Mouse (Mus musculus): ENCODE results near the gene Plin5.

Gene Plin5

GRCm38 (mm10) chr17:56133457-56134363 lies 16.3 kb upstream of the Plin5 start:
- DNase-seq (ENCODE audit: inconsistent ontology term), result no peak

GRCm38 (mm10) chr17:56132661-56133060 lies 15.3 kb upstream of the Plin5 start:
- peak; percentile 38 for DNase-seq (ENCODE audit: inconsistent ontology term)

DNA sequence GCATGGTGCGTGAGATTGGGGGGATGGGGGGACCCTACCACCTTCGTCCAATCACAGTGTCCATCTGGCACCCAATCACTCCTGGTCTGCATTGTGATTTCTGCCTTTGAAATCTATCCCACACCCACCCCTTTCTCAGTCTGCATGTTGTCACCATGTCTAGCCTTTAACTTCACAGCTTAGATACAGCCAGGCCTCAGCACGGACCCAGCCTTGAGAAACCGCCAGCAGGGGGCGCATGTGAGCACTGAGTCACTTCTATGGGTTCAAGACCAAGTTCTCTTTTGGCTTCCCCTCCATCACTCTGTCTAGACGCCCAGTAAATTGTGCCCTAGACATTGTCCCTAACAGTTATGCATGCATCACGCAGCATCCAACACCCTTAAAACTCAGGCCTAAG lies 14.4 kb upstream of the Plin5 start:
- DNase-seq (ENCODE audit: inconsistent ontology term), result no peak

DNA sequence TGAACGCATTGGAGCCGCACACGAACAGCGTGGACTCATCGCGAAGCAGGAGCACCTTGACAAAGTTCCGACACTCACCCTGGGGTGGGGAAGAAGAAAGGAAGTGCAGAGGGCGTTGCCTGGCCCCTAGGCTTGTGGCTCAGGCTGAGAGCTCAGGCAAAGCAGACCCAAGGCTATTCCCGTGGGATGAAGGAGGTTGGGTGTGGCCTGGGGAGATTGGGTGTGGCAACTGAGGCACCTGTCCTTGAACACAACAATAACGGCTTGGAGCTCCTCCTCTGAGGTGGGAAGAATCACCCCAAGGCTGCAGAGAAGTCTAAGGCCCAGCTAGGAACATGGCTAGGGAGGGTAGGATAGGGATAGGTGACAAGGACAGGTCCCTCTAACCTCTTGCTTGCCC lies 13.7 kb upstream of the Plin5 start:
- DNase-seq (ENCODE audit: inconsistent ontology term), result no peak

GRCm38 (mm10) chr17:56128246-56128645 lies 10.8 kb upstream of the Plin5 start:
- no peak for DNase-seq (ENCODE audit: inconsistent ontology term)

GRCm38 (mm10) chr17:56126175-56126574 lies 8.8 kb upstream of the Plin5 start:
- no peak for DNase-seq (ENCODE audit: inconsistent ontology term)

- DNase-seq (ENCODE audit: inconsistent ontology term), result no peak
Measured at GRCm38 (mm10) chr17:56125276-56125630, 7.9 kb upstream of the Plin5 start.

DNA sequence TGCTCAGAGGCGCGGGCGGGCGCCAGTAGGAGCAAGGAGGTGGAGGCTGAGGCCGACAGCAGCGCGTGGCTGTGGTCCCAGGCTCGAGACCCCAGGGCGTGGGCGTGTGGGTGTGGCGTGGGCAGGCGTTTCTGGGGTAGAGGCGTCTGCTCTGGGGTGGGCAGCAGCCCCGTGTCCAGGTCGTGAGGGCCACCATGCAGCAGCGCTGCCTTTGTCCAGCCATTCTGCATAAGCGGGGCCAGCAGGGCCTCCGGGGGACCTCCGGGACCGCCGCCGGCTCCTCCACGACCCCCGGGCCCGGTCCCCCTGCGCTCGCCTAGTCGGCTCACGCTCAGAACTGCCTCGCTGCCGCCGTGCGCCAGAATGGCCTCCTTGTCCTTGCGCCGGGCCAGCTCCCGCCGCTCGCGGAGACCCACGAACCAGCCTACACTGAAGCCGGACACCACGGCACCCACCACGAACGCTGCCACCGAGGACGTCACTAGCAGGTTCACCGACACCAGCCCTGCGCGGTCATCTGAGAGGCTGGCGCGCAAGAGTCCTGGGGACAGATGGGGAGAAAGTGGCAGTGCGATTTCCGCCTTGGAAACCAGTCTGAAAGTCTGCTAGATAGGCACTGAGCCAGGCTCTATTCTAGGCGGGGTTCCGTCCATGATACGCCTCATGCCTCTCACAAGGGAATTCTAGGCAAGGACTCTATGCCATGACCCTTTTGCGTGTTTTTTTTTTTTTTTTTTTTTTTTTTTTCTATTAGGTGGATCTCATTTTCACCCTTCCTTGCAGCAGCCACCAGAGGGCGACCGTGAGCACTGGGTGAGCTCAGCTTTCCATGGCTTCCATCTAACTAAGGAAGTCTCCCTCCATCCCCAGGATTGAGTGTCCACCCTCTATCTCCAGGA lies 7.2 kb upstream of the Plin5 start:
- DNase-seq (ENCODE audit: inconsistent ontology term), result peak; percentile 48

- no peak for DNase-seq (ENCODE audit: inconsistent ontology term)
Measured at GRCm38 (mm10) chr17:56123681-56124340, 6.4 kb upstream of the Plin5 start.

DNA sequence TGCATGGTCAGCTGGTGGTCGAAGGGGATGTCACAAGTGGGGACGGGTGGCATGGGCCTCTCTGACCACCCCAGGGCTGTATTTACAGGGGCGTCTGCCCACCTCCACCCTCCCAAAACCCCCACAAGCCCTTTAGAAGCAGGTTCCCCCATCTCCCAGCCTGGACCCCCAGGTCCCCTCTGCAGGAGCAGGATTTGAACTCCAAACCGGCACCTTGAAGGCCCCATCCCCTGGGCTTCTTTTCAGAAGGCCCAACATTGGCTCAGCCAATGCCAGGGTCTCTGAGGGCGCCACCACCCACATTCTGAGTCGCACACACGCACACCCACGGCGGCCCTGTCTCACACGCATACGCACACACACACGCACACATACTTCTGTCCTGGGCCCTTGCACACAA lies 5.8 kb upstream of the Plin5 start:
- no peak for DNase-seq (ENCODE audit: inconsistent ontology term)

- no peak for DNase-seq (ENCODE audit: inconsistent ontology term)
Measured at GRCm38 (mm10) chr17:56121826-56122225, 4.4 kb upstream of the Plin5 start, which contains the start of gene Lrg1. Gene Lrg1, minus strand, starts transcription at chr17:56122001.

DNA sequence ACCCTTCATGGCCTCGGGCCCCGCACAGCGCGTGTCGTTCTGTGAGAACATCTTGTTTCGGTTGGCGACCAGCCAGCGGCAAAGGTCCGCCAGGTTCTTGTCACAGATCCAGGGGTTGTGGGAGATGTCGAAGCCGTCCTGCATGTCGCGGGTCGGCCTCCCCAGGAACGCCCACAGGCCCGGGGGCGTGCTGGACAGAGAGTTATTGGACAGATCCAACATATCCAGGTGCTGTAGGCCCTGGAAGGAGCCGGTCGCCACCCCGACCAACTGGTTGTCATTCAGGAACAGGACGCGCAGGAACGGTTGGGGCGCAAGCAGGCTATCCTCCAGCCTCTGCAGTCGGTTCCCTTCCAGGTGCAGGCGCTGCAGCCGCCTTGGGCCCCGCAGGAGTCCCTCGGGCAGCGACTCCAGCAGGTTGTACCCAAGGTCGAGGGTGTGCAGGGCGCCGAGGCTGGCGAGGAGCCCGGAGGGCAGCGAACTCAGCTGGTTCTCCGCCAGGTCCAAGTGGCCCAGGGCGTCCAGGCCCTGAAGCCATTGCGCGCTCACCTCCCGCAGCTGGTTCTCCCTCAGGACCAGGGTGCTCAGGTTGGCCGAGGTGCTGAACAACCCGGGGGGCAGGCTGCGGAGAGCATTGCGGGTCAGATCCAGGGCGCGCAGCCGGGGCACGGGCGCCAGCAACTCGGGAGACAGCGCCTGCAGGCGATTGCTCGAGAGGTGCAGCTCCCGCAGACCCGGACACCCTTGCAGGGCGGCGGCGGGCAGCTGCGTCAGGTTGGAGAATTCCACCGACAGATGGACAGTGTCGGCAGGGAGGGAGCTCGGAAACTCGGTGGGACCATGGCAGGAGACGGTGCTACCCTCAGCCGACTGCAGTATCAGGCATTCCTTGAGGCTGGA lies 2.8 kb upstream of the Plin5 start:
- DNase-seq (ENCODE audit: inconsistent ontology term), result peak; percentile 31

DNA sequence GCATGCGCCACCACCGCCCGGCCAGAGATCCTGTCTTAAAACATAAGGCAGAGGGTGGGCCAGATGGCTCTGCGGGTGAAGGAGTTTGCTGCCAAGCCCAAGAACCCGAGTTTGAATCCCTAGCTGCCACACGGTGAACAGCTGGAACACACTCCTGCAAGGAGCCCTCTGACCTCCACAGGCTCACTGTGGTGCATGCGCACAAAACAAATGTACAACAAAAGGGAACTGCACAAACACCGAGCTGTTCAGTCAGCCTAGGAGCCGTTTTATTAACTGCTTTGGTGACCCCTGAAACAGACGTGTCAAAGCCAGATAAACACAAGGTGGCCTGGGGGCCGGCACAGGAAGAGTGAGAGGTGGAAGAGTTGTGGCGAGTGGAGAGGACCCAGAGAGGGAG lies 2.0 kb upstream of the Plin5 start:
- no peak for DNase-seq (ENCODE audit: inconsistent ontology term)

- no peak for DNase-seq (ENCODE audit: inconsistent ontology term)
Measured at GRCm38 (mm10) chr17:56116193-56116592, 1.2 kb downstream of the Plin5 start.

DNA sequence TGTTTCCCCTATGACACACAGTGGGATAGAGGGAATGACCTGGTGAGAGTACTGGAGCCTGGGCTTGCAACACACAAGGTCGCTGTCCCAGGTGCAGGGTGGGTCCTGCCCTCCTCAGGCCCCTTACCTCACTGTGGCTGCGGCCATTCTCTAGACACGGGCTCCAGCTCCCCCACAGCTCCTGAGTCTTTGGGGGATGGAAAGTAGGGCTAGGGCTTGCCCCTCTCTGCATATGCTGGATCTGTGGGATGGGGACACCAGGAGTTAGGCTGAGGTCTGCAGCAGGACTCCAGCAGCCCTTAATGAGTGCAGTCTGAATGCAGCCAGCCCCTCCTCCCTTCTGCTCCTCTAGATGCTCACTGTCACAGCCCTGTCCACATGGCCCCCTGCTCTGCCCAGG lies 4.7 kb downstream of the Plin5 start:
- DNase-seq (ENCODE audit: inconsistent ontology term), result no peak

DNA sequence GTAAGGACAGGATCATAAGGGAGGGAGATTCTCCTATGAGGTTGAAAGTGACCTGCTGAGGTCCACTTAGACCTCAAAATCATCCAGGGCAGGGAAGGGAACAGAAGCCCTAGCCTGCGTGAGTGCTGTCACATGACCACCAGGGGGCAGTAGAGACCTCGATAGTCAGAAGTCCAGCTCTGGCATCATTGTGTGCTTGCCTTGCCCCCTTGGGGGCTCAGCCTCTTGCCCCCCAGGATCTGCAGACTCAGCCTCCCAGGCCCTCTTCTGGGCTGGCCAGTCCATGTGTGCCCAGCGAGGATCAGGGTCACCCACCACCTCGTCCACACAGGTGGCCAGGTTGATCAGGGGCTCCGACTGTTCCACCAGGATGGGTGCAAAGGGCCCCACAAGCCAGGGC lies 5.5 kb downstream of the Plin5 start:
- no peak for DNase-seq (ENCODE audit: inconsistent ontology term)

GRCm38 (mm10) chr17:56111021-56111420 lies 6.4 kb downstream of the Plin5 start:
- no peak for DNase-seq (ENCODE audit: inconsistent ontology term)

GRCm38 (mm10) chr17:56110571-56110970 lies 6.8 kb downstream of the Plin5 start:
- DNase-seq (ENCODE audit: inconsistent ontology term), result peak; percentile 29

- peak; percentile 54 for DNase-seq (ENCODE audit: inconsistent ontology term)
Measured at GRCm38 (mm10) chr17:56109219-56110051, 8.0 kb downstream of the Plin5 start, which contains the start of gene Plin4. Gene Plin4, minus strand, starts transcription at chr17:56109803.

Measured in Muller cell, postnatal 12 days (primary cell).